Mouse (Mus musculus): ENCODE results near the gene Hsd11b1. TPM values are rescaled to one million over a fixed set of nuclear protein-coding genes. Genes with fewer than 3 reads are reported as not detected.

The Hsd11b1 gene
- polyA plus RNA-seq, 1 experiment from 2014 or later, result 1.6 TPM

- Histone ChIP-seq H3K4me3 (ENCODE audit: control insufficient read depth in 1 of 2, insufficient read depth in 1 of 2, low read depth in 1 of 2, low read length in 2 of 2) (no peak overlapping the region), H3K9me3 (ENCODE audit: control insufficient read depth, low read length) (no peaks in the 10 kb centered on the region), H3K4me1 (ENCODE audit: control insufficient read depth in 2 of 2, insufficient read depth in 2 of 2, low read length in 2 of 2) (peaks cover 4 to 14% of the 10 kb centered on the region in 2 experiments; a peak in 3 of 4 replicates), H3K4me2 (ENCODE audit: low read length) (no peak overlapping the region), H3K9ac (ENCODE audit: low read length) (no peak overlapping the region), H3K27ac (replicated peaks in 1 of 2; ENCODE audit: control insufficient read depth in 1 of 2, insufficient read depth in 1 of 2, low read depth in 2 of 2, low read length in 2 of 2) (no peak overlapping the region), H3K27me3 (ENCODE audit: control insufficient read depth, insufficient read depth, low read length) (no peaks in the 10 kb centered on the region), H3K36me3 (ENCODE audit: control insufficient read depth, insufficient read depth, low read length) (no peaks in the 10 kb centered on the region)
- no peak for ATAC-seq (ENCODE audit: insufficient number of reproducible peaks, insufficient read depth, low FRiP score, low read depth)
- 31% methylated on average over 6 of the region's 6 CpGs for WGBS
These were observed 14.7 kb upstream of the Hsd11b1 start for GRCm38 (mm10) chr1:193278414-193279045.

GRCm38 (mm10) chr1:193274407-193275071 is 10.7 kb upstream of the Hsd11b1 start:
- WGBS, result 82% methylated on average over 8 of the region's 8 CpGs
- H3K4me1 ChIP-seq (ENCODE audit: control insufficient read depth in 2 of 2, insufficient read depth in 2 of 2, low read length in 2 of 2), result peaks cover 11 to 22% of the 10 kb centered on the region in 2 experiments
- no peaks in the 10 kb centered on the region for H3K27me3 ChIP-seq (ENCODE audit: control insufficient read depth, insufficient read depth, low read length)

GRCm38 (mm10) chr1:193272916-193273601 is 9.2 kb upstream of the Hsd11b1 start, which contains the start of gene G0s2:
Gene G0s2 (minus strand): TSS chr1:193273217.
- under 1% methylated on average over 19 of the region's 23 CpGs for WGBS
- H3K36me3 ChIP-seq (ENCODE audit: control insufficient read depth, insufficient read depth, low read length), result no peaks in the 10 kb centered on the region
- peak within 1 kb of the TSS; percentile 57 to 58 for H3K4me3 ChIP-seq (ENCODE audit: control insufficient read depth in 1 of 2, insufficient read depth in 1 of 2, low read depth in 1 of 2, low read length in 2 of 2)
- H3K27me3 ChIP-seq (ENCODE audit: control insufficient read depth, insufficient read depth, low read length), result no peaks in the 10 kb centered on the region
- H3K4me2 ChIP-seq (ENCODE audit: low read length), result peak within 1 kb of the TSS; percentile 86
- H3K27ac ChIP-seq (replicated peaks in 1 of 2; ENCODE audit: control insufficient read depth in 1 of 2, insufficient read depth in 1 of 2, low read depth in 2 of 2, low read length in 2 of 2), result peak within 1 kb of the TSS; percentile 90 to 99
- peak within 1 kb of the TSS; percentile 95 for H3K9ac ChIP-seq (ENCODE audit: low read length)
- ATAC-seq (ENCODE audit: insufficient number of reproducible peaks, insufficient read depth, low FRiP score, low read depth), result peak; percentile 83
- H3K4me1 ChIP-seq (ENCODE audit: control insufficient read depth in 2 of 2, insufficient read depth in 2 of 2, low read length in 2 of 2), result peaks cover 7 to 15% of the 10 kb centered on the region in 2 experiments
- H3K9me3 ChIP-seq (ENCODE audit: control insufficient read depth, low read length), result no peaks in the 10 kb centered on the region

More at GRCm38 (mm10) chr1:193274407-193275071, 10.7 kb upstream of the Hsd11b1 start:
- ATAC-seq (ENCODE audit: insufficient number of reproducible peaks, insufficient read depth, low FRiP score, low read depth), result no peak
- Histone ChIP-seq H3K36me3 (ENCODE audit: control insufficient read depth, insufficient read depth, low read length) (no peaks in the 10 kb centered on the region), H3K27ac (replicated peaks in 1 of 2; ENCODE audit: control insufficient read depth in 1 of 2, insufficient read depth in 1 of 2, low read depth in 2 of 2, low read length in 2 of 2) (no peak overlapping the region), H3K4me2 (ENCODE audit: low read length) (no peak overlapping the region), H3K9me3 (ENCODE audit: control insufficient read depth, low read length) (no peaks in the 10 kb centered on the region), H3K4me3 (ENCODE audit: control insufficient read depth in 1 of 2, insufficient read depth in 1 of 2, low read depth in 1 of 2, low read length in 2 of 2) (no peak overlapping the region), H3K9ac (ENCODE audit: low read length) (no peak overlapping the region)

- ATAC-seq (ENCODE audit: insufficient number of reproducible peaks, insufficient read depth, low FRiP score, low read depth), result peak; percentile 23
- Histone ChIP-seq H3K4me2 (ENCODE audit: low read length) (peak overlapping the region; percentile 86), H3K27ac (replicated peaks in 1 of 2; ENCODE audit: control insufficient read depth in 1 of 2, insufficient read depth in 1 of 2, low read depth in 2 of 2, low read length in 2 of 2) (peak overlapping the region; percentile 89 to 99), H3K36me3 (ENCODE audit: control insufficient read depth, insufficient read depth, low read length) (no peaks in the 10 kb centered on the region), H3K9me3 (ENCODE audit: control insufficient read depth, low read length) (no peaks in the 10 kb centered on the region), H3K4me1 (ENCODE audit: control insufficient read depth in 2 of 2, insufficient read depth in 2 of 2, low read length in 2 of 2) (peaks cover 7 to 12% of the 10 kb centered on the region in 2 experiments), H3K4me3 (ENCODE audit: control insufficient read depth in 1 of 2, insufficient read depth in 1 of 2, low read depth in 1 of 2, low read length in 2 of 2) (peak overlapping the region; percentile 57 to 58), H3K27me3 (ENCODE audit: control insufficient read depth, insufficient read depth, low read length) (no peaks in the 10 kb centered on the region), H3K9ac (ENCODE audit: low read length) (peak overlapping the region; percentile 95)
- WGBS, result 9% methylated on average over 24 of the region's 24 CpGs
These were observed 8.5 kb upstream of the Hsd11b1 start for GRCm38 (mm10) chr1:193272137-193272915.

- H3K27me3 ChIP-seq (ENCODE audit: control insufficient read depth, insufficient read depth, low read length), result no peaks in the 10 kb centered on the region
- H3K4me3 ChIP-seq (ENCODE audit: control insufficient read depth in 1 of 2, insufficient read depth in 1 of 2, low read depth in 1 of 2, low read length in 2 of 2), result peak overlapping the region; percentile 15 to 57; a peak in 3 of 4 replicates
- H3K9ac ChIP-seq (ENCODE audit: low read length), result peak overlapping the region; percentile 95
- no peak for ATAC-seq (ENCODE audit: insufficient number of reproducible peaks, insufficient read depth, low FRiP score, low read depth)
- no peaks in the 10 kb centered on the region for H3K36me3 ChIP-seq (ENCODE audit: control insufficient read depth, insufficient read depth, low read length)
- H3K9me3 ChIP-seq (ENCODE audit: control insufficient read depth, low read length), result no peaks in the 10 kb centered on the region
- WGBS, result 27% methylated on average over 6 of the region's 6 CpGs
- H3K4me1 ChIP-seq (ENCODE audit: control insufficient read depth in 2 of 2, insufficient read depth in 2 of 2, low read length in 2 of 2), result peaks cover 7 to 12% of the 10 kb centered on the region in 2 experiments
- peak overlapping the region in 1 of 2 experiments; percentile 99; a peak in 2 of 4 replicates for H3K27ac ChIP-seq (replicated peaks in 1 of 2; ENCODE audit: control insufficient read depth in 1 of 2, insufficient read depth in 1 of 2, low read depth in 2 of 2, low read length in 2 of 2)
- H3K4me2 ChIP-seq (ENCODE audit: low read length), result peak overlapping the region; percentile 86
These were observed 7.3 kb upstream of the Hsd11b1 start for GRCm38 (mm10) chr1:193270965-193271763.

GRCm38 (mm10) chr1:193265734-193266133 is 1.9 kb upstream of the Hsd11b1 start:
- Histone ChIP-seq H3K27me3 (ENCODE audit: control insufficient read depth, insufficient read depth, low read length) (no peaks in the 10 kb centered on the region), H3K4me1 (ENCODE audit: control insufficient read depth in 2 of 2, insufficient read depth in 2 of 2, low read length in 2 of 2) (peaks cover 10 to 21% of the 10 kb centered on the region in 2 experiments), H3K9ac (ENCODE audit: low read length) (no peak overlapping the region), H3K36me3 (ENCODE audit: control insufficient read depth, insufficient read depth, low read length) (no peaks in the 10 kb centered on the region), H3K9me3 (ENCODE audit: control insufficient read depth, low read length) (no peaks in the 10 kb centered on the region), H3K4me3 (ENCODE audit: control insufficient read depth in 1 of 2, insufficient read depth in 1 of 2, low read depth in 1 of 2, low read length in 2 of 2) (no peak overlapping the region), H3K27ac (replicated peaks in 1 of 2; ENCODE audit: control insufficient read depth in 1 of 2, insufficient read depth in 1 of 2, low read depth in 2 of 2, low read length in 2 of 2) (no peak overlapping the region), H3K4me2 (ENCODE audit: low read length) (no peak overlapping the region)
- ATAC-seq (ENCODE audit: insufficient number of reproducible peaks, insufficient read depth, low FRiP score, low read depth), result no peak
